Mouse (Mus musculus) kidney, embryonic 15.5 days (tissue): ENCODE measurements at regions not wholly inside any gene's neighbourhood (a gene's known extent, or its start where the extent isn't known, plus 50 kb on each side); places are given as distances from the start of the nearest gene placed in this dataset.
A peak's percentile ranks its signal among the peaks of the same experiment; 100 is the strongest.

ENCODE experiments used
- ATAC-seq: fragments of 200-750 bp; cut with Nextera tagmentation; replicated peaks from 2 replicates; pipeline ENCODE4 v1.8.0; 2017; ENCODE audit warnings: moderate TSS enrichment; ENCODE audit not compliant: low FRiP score
- H3K27ac ChIP-seq: fragments of 300-500 bp; sonication (generic); 2 replicates; pipeline ENCODE4 v1.5.1; 2015; ENCODE audit warnings: mild to moderate bottlenecking, inconsistent platforms
- H3K27me3 ChIP-seq: fragments of 300-500 bp; sonication (generic); 2 replicates; pipeline ENCODE4 v1.6.1; 2015; ENCODE audit warnings: inconsistent platforms
- H3K36me3 ChIP-seq: fragments of 300-500 bp; sonication (generic); 2 replicates; pipeline ENCODE4 v1.6.1; 2015; ENCODE audit warnings: inconsistent platforms
- H3K4me1 ChIP-seq: fragments of 300-500 bp; sonication (generic); 2 replicates; pipeline ENCODE4 v1.6.1; 2015; ENCODE audit warnings: inconsistent platforms
- H3K4me2 ChIP-seq: fragments of 300-500 bp; sonication (generic); 2 replicates; pipeline ENCODE4 v1.6.1; 2015; ENCODE audit warnings: moderate library complexity, mild to moderate bottlenecking, inconsistent platforms
- H3K4me3 ChIP-seq: fragments of 300-500 bp; sonication (generic); replicated peaks from 2 replicates; pipeline ENCODE4 v1.5.1; 2015; ENCODE audit warnings: mild to moderate bottlenecking, inconsistent platforms
- H3K9ac ChIP-seq: fragments of 300-500 bp; sonication (generic); 2 replicates; pipeline ENCODE4 v1.6.1; 2015; ENCODE audit warnings: mild to moderate bottlenecking, inconsistent platforms
- H3K9me3 ChIP-seq: fragments of 300-500 bp; sonication (generic); replicated peaks from 2 replicates; pipeline ENCODE4 v1.6.1; 2016; ENCODE audit warnings: inconsistent platforms
- WGBS: fragments of 180-500 bp; shearing (Covaris S2); methylation state at CpG from one replicate; pipeline ENCODE4 v1.1.7; 2015; ENCODE audit warnings: mixed read lengths; 5-methylcytosine and 5-hydroxymethylcytosine counted together

- H3K9me3 ChIP-seq: no peaks in the 10 kb centered on the region
- peak; percentile 80 for ATAC-seq
- no peak overlapping the region for H3K4me3 ChIP-seq
- H3K36me3 ChIP-seq: no peaks in the 10 kb centered on the region
- no peak overlapping the region for H3K27ac ChIP-seq
- no peak overlapping the region for H3K9ac ChIP-seq
- H3K4me1 ChIP-seq: no peaks in the 10 kb centered on the region
- no peak overlapping the region for H3K4me2 ChIP-seq
- 71% methylated on average over 3 of the region's 3 CpGs for WGBS
- no peaks in the 10 kb centered on the region for H3K27me3 ChIP-seq
These were observed 234.9 kb upstream of the Zpld1 start for GRCm38 (mm10) chr16:55532686-55533085.

DNA sequence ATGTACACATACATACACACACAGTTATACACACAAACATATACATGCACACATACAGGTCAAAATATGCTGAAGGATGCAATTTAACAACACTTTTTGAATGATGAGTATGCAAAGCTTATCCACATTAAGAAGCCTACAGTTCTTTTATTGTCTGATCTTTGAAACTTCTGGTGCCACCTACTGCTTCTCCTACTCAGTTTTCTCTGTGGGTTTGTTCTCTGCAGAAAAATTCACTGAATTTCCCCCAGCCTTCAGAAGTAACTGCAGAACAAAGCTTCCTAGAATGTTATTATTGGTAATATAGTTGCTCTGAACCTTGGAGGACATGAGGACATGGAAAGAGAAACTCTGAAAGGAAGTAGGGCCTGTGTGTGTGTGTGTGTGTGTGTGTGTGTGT, 233.1 kb upstream of the Zpld1 start:
- no peaks in the 10 kb centered on the region for H3K36me3 ChIP-seq
- no peaks in the 10 kb centered on the region for H3K4me1 ChIP-seq
- no peak overlapping the region for H3K9ac ChIP-seq
- H3K4me3 ChIP-seq: no peak overlapping the region
- H3K27me3 ChIP-seq: no peaks in the 10 kb centered on the region
- H3K27ac ChIP-seq: no peak overlapping the region
- no peaks in the 10 kb centered on the region for H3K9me3 ChIP-seq
- ATAC-seq: no peak
- H3K4me2 ChIP-seq: no peak overlapping the region

DNA sequence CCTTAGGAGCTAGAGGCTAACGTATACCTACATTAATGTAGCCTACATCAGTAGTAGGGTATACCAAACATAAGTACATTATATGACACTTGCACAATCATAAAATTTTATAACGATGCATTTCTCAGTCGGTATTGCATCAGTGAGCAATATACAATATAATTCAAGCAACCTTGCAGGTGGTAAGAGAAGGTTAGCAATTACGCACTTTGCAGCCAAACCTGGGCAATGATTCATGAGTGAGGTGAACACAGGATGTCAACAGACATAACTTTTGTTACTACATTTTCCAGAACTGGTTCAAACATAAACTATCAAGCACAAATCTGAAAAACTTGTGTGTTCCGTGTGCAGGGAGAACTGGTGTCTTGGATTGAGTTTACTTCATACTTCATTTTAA, 229.9 kb upstream of the Zpld1 start:
- Histone ChIP-seq H3K36me3 (no peaks in the 10 kb centered on the region), H3K9ac (no peak overlapping the region), H3K4me2 (no peak overlapping the region), H3K27me3 (no peaks in the 10 kb centered on the region), H3K9me3 (no peaks in the 10 kb centered on the region), H3K27ac (no peak overlapping the region), H3K4me1 (no peaks in the 10 kb centered on the region), H3K4me3 (no peak overlapping the region)
- no peak for ATAC-seq
- WGBS: 89% methylated on average over 5 of the region's 5 CpGs

- no peaks in the 10 kb centered on the region for H3K9me3 ChIP-seq
- no peaks in the 10 kb centered on the region for H3K36me3 ChIP-seq
- no peak for ATAC-seq
- no peaks in the 10 kb centered on the region for H3K27me3 ChIP-seq
- no peak overlapping the region for H3K27ac ChIP-seq
- no peak overlapping the region for H3K4me3 ChIP-seq
- H3K4me1 ChIP-seq: no peaks in the 10 kb centered on the region
- H3K4me2 ChIP-seq: no peak overlapping the region
- H3K9ac ChIP-seq: no peak overlapping the region
- WGBS: 76% methylated on average over 5 of the region's 5 CpGs
These were observed 228.6 kb upstream of the Zpld1 start for GRCm38 (mm10) chr16:55526230-55526842.

- WGBS: 96% methylated on average over 1 of the region's 1 CpGs
- no peaks in the 10 kb centered on the region for H3K36me3 ChIP-seq
- no peak overlapping the region for H3K9ac ChIP-seq
- no peak for ATAC-seq
- no peaks in the 10 kb centered on the region for H3K27me3 ChIP-seq
- no peaks in the 10 kb centered on the region for H3K9me3 ChIP-seq
- H3K4me1 ChIP-seq: no peaks in the 10 kb centered on the region
- no peak overlapping the region for H3K27ac ChIP-seq
- H3K4me2 ChIP-seq: no peak overlapping the region
- H3K4me3 ChIP-seq: no peak overlapping the region
These were observed 225.5 kb upstream of the Zpld1 start for GRCm38 (mm10) chr16:55523264-55523663.

DNA sequence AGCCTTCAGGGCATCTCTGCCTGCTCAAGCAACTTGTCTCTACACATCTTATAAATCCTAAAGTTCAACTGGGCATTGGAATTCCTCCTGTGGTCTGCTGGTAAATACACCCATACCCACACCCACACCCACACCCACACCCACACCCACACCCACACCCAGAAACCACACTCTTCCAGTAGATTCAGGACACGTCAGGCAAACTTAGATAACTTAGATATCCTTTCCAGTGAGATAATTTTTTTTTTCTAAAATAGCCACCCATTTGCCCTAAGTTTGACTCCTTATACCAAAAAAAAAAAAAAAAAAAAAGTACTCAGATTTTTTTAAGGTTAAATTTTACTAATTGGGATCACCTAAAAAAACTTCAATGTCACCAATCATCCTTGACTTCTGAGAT, 224.5 kb upstream of the Zpld1 start:
- H3K27ac ChIP-seq: no peak overlapping the region
- no peak for ATAC-seq
- WGBS: 74% methylated on average over 1 of the region's 1 CpGs

GRCm38 (mm10) chr16:55521421-55521971, 223.7 kb upstream of the Zpld1 start:
- Histone ChIP-seq H3K36me3 (no peaks in the 10 kb centered on the region), H3K9ac (no peak overlapping the region), H3K4me3 (no peak overlapping the region), H3K27me3 (no peaks in the 10 kb centered on the region), H3K27ac (no peak overlapping the region), H3K4me1 (no peaks in the 10 kb centered on the region), H3K4me2 (no peak overlapping the region), H3K9me3 (no peaks in the 10 kb centered on the region)
- 92% methylated on average over 6 of the region's 6 CpGs for WGBS
- ATAC-seq: no peak

More for the DNA sequence above, 224.5 kb upstream of the Zpld1 start:
- no peaks in the 10 kb centered on the region for H3K36me3 ChIP-seq
- H3K9me3 ChIP-seq: no peaks in the 10 kb centered on the region
- no peak overlapping the region for H3K9ac ChIP-seq
- H3K4me2 ChIP-seq: no peak overlapping the region
- no peaks in the 10 kb centered on the region for H3K4me1 ChIP-seq
- no peak overlapping the region for H3K4me3 ChIP-seq
- H3K27me3 ChIP-seq: no peaks in the 10 kb centered on the region

DNA sequence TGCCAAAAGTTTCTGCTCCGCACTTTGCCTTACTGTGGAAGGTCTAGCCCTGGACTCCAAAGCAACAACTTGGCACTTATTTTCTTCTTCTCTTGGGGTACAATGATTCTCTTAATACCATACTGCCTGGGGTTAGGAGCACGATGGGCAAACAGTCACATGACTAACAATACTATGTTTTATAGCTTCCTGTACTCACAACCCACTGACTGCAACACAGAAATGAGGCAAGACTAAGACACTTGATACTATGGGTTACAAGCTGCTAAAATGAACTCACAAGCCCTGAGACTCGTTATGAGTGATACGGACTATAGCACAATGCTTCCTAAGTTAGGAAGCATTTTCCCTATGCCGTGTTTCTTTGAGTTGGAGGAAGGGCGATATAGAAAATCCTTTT, 222.3 kb upstream of the Zpld1 start:
- no peaks in the 10 kb centered on the region for H3K27me3 ChIP-seq
- H3K27ac ChIP-seq: no peak overlapping the region
- 0 out of 2 replicates have a peak, but pooled peaks cover 2% of the 10 kb centered on the region for H3K4me1 ChIP-seq
- no peak for ATAC-seq
- no peaks in the 10 kb centered on the region for H3K9me3 ChIP-seq
- no peak overlapping the region for H3K4me2 ChIP-seq
- H3K9ac ChIP-seq: no peak overlapping the region
- H3K4me3 ChIP-seq: no peak overlapping the region
- 75% methylated on average over 6 of the region's 6 CpGs for WGBS
- no peaks in the 10 kb centered on the region for H3K36me3 ChIP-seq

- 0 out of 2 replicates have a peak, but pooled peaks cover 2% of the 10 kb centered on the region for H3K4me1 ChIP-seq
- ATAC-seq: no peak
- no peak overlapping the region for H3K27ac ChIP-seq
- H3K36me3 ChIP-seq: no peaks in the 10 kb centered on the region
- no peak overlapping the region for H3K4me3 ChIP-seq
- no peak overlapping the region for H3K9ac ChIP-seq
- WGBS: 71% methylated on average over 1 of the region's 1 CpGs
- H3K4me2 ChIP-seq: no peak overlapping the region
- H3K9me3 ChIP-seq: no peaks in the 10 kb centered on the region
- no peaks in the 10 kb centered on the region for H3K27me3 ChIP-seq
These were observed 221.9 kb upstream of the Zpld1 start for GRCm38 (mm10) chr16:55519646-55520045.

DNA sequence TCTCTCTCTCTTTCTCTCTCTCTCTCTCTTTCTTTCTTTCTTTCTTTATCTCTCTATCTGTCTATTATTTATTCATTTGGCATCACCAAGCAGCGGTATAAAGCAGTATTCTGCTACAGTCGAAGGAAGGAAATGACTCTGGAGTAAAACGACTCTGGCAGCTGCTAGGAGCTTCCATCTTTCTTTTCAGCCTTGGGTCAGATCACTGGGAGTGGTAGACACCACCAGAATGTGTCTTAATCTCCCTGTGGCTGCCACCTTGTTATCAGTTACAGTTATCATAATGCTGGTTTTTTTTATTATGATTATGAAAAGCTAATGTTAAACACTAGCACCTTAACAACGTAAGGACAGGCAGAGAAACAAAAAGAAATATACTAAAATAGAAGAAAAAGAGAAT, 219.2 kb upstream of the Zpld1 start:
- H3K4me1 ChIP-seq: 0 out of 2 replicates have a peak, but pooled peaks cover 2% of the 10 kb centered on the region
- H3K9me3 ChIP-seq: no peaks in the 10 kb centered on the region
- H3K9ac ChIP-seq: no peak overlapping the region
- H3K4me3 ChIP-seq: no peak overlapping the region
- H3K27ac ChIP-seq: no peak overlapping the region
- H3K27me3 ChIP-seq: no peaks in the 10 kb centered on the region
- WGBS: 74% methylated on average over 4 of the region's 4 CpGs
- H3K36me3 ChIP-seq: no peaks in the 10 kb centered on the region
- no peak for ATAC-seq
- no peak overlapping the region for H3K4me2 ChIP-seq

- H3K27ac ChIP-seq: no peak overlapping the region
- H3K27me3 ChIP-seq: no peaks in the 10 kb centered on the region
- no peak overlapping the region for H3K9ac ChIP-seq
- ATAC-seq: no peak
- 0 out of 2 replicates have a peak, but pooled peaks cover 2% of the 10 kb centered on the region for H3K4me1 ChIP-seq
- 47% methylated on average over 16 of the region's 16 CpGs for WGBS
- H3K4me3 ChIP-seq: no peak overlapping the region
- no peaks in the 10 kb centered on the region for H3K9me3 ChIP-seq
- H3K36me3 ChIP-seq: no peaks in the 10 kb centered on the region
- peak overlapping the region; percentile 43 for H3K4me2 ChIP-seq
These were observed 217.5 kb upstream of the Zpld1 start for GRCm38 (mm10) chr16:55515228-55515696.

- Histone ChIP-seq H3K27ac (no peak overlapping the region), H3K9ac (no peak overlapping the region), H3K36me3 (no peaks in the 10 kb centered on the region), H3K4me2 (no peak overlapping the region), H3K4me1 (0 out of 2 replicates have a peak, but pooled peaks cover 2% of the 10 kb centered on the region), H3K27me3 (no peaks in the 10 kb centered on the region), H3K4me3 (no peak overlapping the region), H3K9me3 (0 out of 2 replicates have a peak, but pooled peaks cover 3% of the 10 kb centered on the region)
- 87% methylated on average over 6 of the region's 6 CpGs for WGBS
- no peak for ATAC-seq
These were observed 216.8 kb upstream of the Zpld1 start for GRCm38 (mm10) chr16:55514448-55515200.
